Mouse (Mus musculus): ENCODE measurements around the gene Gnb3.
"Not testable (repeated sequence)": the region's sequence is repeated elsewhere in the genome, so short reads cannot be mapped to it uniquely, and the experiment has no call there.

Gene Gnb3

DNA sequence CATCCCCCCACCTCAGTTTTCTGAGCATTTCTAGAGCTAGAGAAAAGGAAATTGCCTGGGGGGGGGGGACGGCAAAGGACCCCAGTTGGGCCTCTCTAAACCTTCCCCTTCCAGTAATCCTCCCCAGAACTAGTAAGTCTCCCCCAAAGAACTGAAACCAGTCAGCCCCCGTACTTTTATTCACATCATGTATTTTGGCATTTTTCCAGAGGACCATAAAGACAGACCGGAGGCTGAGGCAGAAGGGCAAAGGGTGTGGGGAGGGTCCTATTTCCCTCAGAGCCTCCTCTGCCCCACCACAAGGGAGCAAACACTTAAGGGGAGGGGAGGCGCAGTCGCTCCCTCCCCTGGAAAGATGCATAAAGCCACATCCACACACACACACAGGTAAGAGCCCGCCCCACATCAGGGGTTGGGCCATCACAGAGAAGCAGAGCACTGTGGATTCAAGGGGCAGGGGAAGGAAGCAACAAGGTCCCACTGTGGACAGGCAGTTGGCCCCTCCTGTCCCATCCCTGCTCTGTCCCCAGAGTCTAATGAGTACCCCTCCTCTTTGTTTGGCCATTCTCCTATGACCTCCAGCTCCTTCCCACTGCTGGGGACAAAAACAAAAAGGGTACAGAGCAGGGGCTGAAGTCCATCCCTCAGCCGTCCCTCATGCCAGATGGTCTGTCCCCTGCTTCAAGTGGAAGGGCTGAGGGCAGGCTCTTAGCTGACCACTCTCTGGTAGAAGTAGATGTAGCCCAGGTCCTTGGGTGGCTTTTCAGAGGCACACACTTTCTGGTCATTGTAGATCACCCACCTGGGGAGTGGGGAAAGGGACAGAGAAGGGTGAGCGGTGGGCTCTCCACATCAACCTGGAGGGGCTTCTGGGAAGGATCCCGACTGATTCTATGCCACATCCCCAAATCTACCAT, 25.0 kb downstream of the Gnb3 start:
- DNase-seq = no peak

DNA sequence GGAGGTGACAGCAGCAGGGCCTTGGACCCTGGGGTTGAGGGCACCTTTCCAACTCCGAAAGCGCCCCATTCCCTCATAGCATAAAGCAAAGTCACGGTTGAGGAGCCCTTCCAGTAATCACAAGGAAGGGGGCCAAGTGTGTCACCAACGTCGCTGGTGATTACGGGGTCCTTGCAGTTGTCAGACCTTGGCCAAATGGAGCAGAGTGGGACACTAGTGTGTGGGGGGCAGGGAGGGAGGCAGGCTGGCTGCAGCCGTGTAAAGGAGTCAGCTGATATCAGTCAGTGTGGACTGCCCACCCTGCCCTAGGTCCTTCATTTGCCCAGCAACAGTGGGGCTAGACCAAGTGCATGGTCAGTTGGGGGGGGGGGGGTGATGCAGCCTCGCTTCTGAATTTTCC, 25.6 kb downstream of the Gnb3 start:
- DNase-seq = no peak

DNA sequence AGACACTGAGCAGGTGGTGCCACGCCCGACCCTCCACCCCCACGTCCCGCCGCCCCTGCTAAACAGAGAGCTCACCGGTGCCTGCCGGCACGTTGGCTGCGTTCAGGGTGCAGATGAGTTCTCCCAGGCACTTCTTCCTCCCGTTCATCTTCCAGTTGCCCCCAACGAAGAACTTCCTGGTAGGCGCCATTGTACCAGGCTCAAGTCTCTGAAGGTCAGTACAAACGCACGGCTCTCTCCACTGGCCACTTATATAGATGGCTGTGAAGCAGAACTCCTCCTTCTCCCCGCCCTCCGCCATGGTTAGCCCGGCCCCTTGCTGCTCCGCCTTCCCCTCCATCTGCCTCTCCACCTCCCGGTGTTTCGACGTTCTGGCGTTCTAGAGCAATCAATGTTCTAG, 26.1 kb downstream of the Gnb3 start, which contains the start of gene Tpi1:
Gene Tpi1, minus strand, starts transcription at position 364 of the 400 bp plus-strand sequence.
- peak; percentile 95 for DNase-seq

DNA sequence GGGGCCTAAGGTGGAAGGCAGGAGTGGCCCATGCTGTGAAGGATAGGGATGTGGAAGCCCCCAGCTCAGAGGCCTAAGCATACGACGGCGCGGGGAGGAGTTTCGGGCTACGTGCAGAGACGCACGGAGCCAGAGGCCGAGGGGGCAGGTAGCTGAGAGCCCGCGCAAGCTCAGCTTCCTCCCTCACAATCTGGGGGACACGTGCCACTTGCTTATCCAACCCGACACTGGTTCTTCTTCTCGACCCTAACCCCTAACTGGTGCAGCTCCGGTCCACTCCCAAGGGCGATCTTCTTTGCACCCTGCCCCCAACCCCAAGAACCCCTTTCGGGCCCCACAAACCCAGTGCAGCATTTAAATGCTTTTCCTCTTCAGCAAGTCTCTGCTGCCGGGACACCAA, 26.6 kb downstream of the Gnb3 start:
- peak; percentile 67 for DNase-seq

DNA sequence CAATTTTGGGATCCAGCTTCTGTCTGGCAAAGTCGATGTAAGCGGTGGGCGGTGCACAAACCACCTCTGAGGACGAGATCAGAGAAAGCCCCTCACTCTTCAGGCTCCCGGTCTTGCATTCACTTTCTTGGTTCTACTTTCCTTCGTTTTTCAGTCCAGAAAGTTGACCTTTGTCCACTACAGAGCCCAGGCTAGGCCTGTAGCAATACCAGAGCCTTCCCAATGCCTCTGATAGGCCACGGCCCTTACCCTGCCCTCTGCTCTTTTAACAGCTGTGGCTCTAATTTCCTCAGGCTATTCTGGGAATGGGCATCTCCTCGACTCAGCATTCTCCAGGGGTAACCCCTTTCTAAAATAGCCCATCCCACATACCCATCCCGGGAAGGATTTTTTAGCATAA, 27.2 kb downstream of the Gnb3 start:
- no peak for DNase-seq

DNA sequence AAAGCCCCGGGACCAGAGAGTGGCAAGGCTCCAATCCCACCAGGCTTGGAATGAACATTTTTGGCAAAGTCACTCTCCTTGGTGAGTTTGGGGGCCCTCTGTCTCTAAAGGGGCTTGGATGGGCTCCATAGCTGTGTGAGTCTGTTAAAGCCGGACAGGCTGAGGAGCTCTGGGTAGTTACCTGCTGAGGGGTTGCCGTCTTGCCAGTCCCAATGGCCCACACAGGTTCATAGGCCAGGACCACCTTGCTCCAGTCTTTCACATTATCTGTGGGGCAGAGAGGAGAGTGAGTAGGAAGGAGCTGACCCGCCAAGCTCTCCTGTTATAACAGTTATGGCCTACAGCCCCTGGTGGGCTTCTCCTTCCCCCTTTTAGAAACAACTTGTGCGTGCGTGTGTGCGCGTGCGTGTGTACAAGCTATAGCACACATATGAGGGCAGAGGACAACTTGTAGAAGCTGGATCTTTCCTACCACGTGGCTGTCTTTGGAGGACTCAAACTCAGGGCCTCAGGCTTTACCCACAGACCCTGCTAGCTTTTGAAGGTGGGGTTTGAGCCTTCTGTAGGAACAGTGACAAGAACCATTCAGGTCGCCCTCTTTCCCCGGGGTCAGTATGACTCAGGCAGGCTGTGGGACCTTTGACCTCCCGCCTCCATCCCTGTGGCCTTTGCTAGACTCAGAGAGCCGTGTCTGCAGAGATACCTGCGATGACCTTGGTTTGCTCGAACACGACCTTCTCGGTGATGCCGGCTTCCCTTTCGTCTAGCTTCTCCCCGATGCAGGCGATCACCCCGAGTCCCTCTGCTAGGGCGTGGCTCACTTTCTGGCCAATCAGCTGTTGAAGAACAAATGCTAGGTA, 28.1 kb downstream of the Gnb3 start:
- no peak for DNase-seq

DNA sequence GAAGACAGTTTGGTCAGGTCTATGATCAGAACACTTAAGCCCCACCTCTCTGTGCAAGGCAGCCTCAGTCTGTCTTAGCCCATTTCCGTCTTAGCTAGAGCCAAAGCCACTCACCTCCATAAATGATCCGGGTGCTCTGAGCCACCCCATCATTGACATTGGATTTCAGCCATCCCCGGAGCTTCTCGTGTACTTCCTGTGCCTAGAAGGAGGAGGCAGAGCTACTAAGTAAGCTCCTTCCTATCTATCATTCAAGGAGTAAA, 28.7 kb downstream of the Gnb3 start:
- DNase-seq = no peak

DNA sequence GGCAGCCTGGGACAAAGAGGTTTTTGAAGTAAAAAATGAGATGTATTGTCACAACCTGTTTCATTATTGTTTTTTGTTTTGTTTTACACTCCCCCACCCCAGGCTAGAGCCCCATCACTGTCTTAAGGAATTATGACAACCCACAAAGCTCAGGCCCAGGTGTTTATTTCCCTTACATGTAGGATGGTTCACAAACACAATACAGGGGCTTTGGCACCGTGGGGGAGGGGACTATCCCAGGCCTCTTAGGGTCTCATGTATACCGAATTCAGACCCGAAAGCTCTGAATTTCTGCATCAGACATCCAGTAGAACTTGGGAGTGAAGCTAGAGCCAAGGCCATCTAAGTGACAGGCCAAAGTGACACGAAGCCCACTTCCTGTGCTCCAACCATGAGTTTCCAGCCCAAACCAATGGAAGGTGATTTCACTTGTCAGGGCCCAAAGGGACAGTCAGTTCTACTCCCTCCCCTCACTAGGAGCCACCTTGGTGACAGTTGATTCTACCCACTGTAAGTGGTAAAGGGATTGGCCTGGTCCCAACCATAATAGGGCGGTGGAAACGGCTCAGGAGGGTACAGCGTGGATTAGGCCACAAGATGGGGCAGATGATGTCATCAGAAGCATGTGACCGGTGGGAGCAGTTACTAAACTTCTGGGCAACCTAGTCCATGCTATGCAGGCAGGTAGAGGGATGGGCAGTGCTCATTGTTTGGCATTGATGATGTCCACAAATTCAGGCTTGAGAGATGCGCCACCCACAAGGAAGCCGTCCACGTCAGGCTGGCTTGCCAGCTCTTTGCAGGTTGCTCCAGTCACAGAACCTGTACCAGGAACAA, 29.3 kb downstream of the Gnb3 start:
- not testable (repeated sequence) for DNase-seq

DNA sequence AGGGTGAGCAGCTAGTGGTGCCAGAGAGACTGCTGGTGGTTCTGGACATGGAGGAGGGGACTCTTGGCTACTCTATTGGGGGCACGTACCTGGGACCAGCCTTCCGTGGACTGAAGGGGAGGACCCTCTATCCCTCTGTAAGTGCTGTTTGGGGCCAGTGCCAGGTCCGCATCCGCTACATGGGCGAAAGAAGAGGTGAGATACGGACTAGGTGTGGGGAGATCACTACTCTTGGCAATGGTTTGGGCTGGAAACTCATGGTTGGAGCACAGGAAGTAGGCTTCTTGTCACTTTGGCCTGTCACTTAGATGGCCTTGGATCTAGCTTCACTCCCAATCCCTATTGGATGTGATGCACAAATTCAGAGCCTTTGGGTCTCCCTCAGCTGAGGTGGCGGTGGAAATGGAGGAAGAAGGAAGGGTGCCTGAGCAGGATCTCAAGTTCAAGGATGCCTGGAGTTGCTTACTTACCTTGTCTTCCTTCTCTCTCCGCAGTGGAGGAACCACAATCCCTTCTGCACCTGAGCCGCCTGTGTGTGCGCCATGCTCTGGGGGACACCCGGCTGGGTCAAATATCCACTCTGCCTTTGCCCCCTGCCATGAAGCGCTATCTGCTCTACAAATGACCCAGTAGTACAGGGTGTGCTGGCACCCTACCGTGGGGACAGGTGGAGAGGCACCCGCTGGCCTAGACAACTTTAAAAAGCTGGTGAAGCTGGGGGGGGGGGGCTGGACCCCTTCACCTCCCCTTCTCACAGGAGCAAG, 30.1 kb downstream of the Gnb3 start:
- DNase-seq = no peak

DNA sequence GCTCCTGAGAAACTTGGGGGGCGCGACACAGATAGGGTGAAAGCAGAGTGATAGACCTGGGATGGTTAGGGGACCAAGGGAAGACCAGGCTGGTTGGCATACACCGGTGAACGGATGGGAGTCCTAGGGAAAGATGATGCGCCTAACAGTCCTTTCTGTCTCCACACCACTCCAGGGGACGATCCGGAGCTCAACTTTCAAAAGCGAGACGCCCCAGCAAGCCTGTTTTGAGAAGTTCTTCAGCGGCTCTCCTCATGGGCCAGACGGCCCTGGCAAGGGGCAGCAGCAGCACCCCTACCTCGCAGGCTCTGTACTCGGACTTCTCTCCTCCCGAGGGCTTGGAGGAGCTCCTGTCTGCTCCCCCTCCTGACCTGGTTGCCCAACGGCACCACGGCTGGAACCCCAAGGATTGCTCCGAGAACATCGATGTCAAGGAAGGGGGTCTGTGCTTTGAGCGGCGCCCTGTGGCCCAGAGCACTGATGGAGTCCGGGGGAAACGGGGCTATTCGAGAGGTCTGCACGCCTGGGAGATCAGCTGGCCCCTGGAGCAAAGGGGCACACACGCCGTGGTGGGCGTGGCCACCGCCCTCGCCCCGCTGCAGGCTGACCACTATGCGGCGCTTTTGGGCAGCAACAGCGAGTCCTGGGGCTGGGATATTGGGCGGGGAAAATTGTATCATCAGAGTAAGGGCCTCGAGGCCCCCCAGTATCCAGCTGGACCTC, 30.9 kb downstream of the Gnb3 start:
- peak; percentile 90 for DNase-seq

DNA sequence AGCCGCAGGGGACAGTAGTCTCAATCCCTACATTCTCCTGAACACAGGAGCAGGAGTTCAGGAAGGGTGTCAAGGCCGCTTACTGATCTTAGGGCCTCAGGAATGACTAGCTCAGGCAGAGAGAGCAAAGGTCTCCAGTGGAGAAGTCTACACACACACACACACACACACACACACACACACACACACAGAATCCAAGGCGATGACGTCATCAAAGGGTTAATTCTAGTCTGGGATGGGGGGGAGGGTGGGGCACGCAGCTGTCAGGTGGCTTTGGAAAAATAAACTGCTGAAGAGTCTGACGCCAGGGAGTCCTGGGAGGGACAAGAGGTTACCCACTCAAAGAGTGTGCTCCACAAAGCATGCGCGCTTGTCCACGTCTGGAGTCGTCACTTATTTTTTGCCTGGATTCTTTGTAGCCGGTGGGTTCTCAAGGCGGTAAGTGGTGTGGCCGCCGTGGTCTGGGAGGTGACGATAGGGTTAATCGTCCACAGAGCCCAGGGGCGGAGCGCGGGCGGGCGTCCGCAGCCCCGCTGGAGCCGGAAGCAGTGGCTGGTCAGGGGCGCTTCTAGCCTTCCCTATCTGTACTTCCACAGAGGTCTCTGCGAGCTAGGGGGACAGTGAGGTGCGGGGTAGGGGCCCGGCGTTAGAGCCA, 31.6 kb downstream of the Gnb3 start, which contains the start of gene Spsb2:
Gene Spsb2, plus strand, starts transcription at position 304 of the 655 bp plus-strand sequence.
- DNase-seq = peak; percentile 81

DNA sequence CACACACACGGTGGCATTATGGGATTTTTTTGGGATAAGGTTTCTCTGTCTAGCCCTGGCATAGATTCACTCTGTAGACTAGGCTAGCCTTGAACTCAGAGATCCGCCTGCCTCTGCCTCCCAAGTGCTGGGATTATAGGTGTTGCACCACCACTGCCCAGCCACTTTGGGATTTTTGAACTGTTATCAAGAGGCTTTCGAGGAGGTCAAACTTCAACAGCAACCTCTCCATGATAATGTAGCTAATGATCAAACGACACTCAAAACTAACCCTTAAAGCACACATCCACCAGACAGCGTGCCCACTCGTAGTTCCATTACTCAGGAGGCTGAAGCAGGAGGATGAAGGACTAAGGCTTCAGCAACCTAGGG, 32.1 kb downstream of the Gnb3 start:
- DNase-seq = no peak

DNA sequence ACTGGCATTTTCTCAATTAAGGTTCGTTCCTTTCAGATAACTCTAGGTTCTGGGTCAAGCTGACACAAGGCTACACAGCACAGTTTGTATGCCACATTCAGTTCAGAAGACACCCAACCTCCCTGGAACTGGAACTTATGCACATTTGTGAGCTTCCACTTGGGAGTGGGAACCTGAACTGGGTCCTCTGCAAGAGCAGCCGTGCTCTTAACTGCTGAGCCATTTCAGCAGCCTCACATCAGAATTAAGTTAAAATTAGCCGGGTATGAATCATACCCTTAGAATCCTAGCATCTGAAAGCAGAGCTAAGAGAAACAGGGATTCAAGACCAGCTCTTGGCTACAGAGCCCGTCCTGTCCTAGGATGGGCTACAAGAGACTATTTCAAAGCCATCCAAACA, 32.7 kb downstream of the Gnb3 start:
- no peak for DNase-seq

DNA sequence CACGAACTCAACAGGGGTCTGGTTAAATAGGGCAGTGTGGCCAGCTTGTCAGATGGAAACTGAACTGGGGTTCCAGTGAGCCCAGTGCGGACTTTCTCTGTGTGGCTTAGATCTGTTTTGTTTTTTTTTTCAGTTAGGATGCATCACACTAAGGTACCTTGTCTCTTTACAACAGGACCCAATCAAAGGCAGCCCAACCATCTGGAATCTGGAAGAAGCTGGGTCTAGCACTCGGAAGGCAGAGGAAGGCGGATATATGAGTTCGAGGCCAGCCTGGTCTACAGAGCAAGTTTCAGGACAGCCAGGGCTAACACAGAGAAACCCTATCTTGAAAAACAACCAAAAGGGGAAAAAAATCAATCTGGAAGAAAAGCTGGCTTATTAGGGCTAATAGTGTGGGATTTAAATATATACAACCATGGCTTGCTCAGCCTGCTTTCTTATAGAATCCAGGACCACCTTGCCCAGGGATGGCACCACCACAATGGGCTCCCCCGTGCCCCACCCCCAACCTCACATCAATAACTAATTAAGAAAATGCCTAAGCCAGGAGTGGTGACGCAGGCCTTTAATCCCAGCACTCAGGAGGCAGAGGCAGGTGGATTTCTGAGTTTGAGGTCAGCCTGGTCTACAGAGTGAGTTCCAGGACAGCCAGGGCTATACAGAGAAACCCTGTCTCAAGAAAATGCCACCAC, 33.5 kb downstream of the Gnb3 start:
- no peak for DNase-seq

DNA sequence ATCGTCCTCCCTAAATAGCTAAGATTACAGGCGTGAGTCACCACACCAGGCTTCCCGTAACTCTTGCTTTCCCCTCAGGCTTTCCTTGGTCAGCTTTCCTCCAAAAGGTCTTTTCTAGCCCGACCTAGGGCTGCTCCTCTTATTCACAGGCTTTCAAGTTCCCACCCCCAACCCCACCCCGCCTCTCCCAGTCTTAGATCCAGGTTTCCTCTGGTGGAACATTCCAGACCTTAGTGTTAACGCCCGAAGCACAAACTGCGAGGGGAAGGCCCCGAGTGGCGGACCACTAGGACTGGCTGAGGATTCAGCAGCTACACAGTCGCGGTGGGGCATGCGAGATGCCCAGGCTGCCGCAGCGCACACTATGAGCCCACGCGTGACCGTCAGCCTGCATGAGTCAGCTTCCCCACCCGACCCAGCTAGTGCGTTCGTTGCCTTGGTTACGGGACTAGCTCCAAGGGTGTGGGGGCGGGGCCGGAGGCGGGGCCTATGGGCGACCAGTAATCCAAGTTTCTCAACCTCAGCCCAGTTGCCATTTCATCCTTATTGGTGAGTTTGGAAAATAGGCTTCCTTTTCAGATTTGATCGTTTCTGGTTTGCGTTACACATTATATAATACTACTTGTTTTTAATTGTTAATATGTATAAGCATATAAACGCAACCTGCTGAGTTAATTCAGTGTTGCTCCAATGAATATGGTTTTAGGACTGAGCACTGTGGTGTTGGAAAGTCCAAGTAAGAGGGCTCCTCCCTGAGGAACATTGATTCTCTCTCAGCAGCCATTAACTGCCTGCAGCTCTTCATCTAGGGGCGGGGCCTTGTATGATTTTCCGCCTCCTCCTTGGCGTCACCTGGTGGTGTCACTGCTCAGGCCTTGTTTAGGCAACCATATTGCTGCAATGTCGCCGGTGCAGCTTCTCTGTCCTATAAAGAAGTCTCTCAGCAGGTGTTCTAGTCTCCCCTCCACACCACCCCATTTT, 34.4 kb downstream of the Gnb3 start:
- DNase-seq = peak; percentile 98

DNA sequence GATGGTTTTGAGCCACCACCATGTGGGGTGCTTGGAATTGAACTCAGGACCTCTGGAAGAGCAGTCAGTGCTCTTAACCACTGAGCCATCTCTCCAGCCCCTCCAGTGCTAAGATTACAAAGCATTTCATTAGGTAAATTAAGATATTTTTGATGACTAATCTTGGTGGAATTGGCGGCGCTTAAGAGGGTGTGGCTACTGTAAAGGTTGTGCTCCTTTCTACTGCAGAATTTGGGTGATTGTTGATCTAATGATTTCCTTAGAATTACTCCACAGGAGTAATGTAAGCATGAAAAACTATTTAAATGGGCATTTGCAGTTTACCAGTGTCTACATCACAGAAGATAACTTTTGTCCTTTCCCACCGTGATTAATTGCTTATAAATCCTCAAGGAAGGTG, 35.7 kb downstream of the Gnb3 start:
- no peak for DNase-seq

DNA sequence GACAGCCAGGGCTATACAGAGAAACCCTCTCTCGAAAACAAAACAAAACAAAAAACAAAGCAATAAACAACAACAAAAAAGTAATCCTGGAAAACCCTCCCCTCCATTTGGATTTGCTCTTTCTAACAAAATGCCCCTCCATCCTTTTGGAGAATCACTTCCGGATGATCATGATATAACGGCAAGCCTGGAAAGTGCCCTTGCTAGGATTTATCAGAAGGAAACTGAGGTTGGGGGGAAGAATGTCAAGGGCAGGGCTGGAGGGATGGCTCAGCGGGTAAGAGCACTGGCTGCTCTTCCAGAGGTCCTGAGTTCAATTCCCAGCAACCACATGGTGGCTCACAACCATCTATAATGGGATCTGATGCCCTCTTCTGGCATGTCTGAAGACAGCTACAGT, 36.4 kb downstream of the Gnb3 start:
- not testable (repeated sequence) for DNase-seq

DNA sequence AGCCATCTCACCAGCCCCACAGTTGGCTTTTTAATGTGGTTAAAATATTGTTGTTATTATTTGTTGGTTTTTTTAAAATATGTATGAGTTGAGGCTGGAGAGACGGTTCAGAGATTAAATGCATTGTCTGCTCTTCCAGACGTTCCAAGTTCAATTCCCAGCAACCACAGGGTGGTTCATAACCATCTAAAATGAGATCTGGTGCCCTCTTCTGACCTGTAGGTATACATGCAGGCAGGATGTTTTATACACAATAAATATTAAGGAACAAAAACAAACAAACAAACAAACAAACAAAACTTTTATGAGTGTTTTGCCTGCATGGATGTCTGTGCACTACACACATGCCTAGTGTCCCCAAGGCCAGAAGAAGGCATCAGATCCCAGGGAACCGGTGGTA, 37.0 kb downstream of the Gnb3 start:
- no peak for DNase-seq

DNA sequence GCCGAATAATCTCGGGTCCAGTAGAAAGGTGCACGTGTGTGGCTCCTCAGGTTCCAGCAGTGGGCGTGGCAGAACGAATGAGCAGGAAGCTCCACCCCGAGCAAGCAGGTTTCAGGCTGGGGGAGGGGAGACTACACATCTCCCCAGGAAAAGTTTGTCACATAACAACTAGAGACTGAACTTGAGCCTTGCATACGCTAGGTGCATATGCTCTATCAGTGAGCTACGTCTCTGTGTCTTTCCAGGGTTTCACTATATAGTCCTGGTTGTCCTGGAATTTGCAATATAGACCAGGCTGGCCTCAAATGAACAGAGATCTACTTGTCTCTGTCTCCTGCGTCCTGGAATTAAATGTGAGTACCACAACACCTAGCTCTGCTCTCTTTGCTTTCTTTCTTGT, 37.7 kb downstream of the Gnb3 start:
- DNase-seq = not testable (repeated sequence)

Measured in lung, postnatal 36 days (tissue).